Mouse (Mus musculus) telencephalon, adult 2 months (tissue): ENCODE measurements around the gene Tomm40.
A peak's percentile ranks its signal among the peaks of the same experiment; 100 is the strongest.
"Not testable (repeated sequence)": the region's sequence is repeated elsewhere in the genome, so short reads cannot be mapped to it uniquely, and the experiment has no call there.

ENCODE experiments used
- DNase-seq: peaks from one replicate; pipeline ENCODE4 v3.0.0-alpha.2; 2011; ENCODE audit warnings: low read depth, low spot score

Tomm40 gene

GRCm38 (mm10) chr7:19686927-19687583 is 28.2 kb downstream of the Tomm40 start:
- DNase-seq, result not testable (repeated sequence)

DNA sequence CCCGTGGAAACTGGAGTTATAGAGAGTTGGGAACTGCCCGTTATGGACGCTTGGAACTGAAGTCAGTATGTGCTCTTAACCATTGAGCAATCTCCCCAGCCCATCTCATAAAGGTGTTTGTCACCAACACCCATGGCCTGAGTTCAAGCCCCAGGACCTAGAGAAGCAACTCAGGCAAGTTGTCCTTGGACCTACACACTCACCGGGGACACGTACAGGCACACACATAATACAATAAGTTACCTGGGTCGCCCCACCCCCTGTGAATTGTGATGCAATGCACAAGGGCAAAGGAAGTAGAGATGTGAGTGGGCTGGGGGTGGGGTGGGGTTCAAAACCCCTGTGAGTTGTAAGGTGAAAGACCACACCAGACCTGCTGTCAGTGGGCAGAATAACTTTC is 28.7 kb downstream of the Tomm40 start:
- no peak for DNase-seq

GRCm38 (mm10) chr7:19685374-19685773 is 29.9 kb downstream of the Tomm40 start:
- no peak for DNase-seq

- DNase-seq, result no peak
Observed at GRCm38 (mm10) chr7:19683771-19684201, 31.5 kb downstream of the Tomm40 start.

DNA sequence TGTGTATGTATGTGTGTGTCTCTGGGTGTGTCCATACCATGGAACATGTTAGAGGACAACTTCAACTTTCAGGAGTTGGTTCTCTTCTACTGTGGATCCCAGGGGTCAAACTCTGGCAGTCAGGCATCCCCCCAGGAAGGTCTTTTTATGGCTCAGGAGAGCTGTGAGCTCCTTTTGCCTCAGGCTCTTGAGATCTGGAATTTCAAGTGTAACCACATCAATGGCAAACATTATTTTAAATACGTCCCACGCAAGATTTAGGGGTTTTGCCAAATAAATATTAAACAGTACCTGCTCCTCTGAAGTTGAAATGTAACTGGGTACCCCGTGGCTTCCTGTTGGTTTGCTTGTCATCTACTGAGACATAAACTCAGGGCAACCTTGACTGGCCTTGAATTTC is 32.3 kb downstream of the Tomm40 start:
- DNase-seq, result no peak

- no peak for DNase-seq
Observed at GRCm38 (mm10) chr7:19681202-19681694, 34.0 kb downstream of the Tomm40 start, which contains the start of the genes Gm44805 and Apoc4. Gene Gm44805, minus strand, starts transcription at chr7:19681423. Gene Apoc4, minus strand, starts transcription at chr7:19681479.

GRCm38 (mm10) chr7:19680702-19681101 is 34.5 kb downstream of the Tomm40 start:
- DNase-seq, result no peak

GRCm38 (mm10) chr7:19678901-19679300 is 36.3 kb downstream of the Tomm40 start:
- no peak for DNase-seq

DNA sequence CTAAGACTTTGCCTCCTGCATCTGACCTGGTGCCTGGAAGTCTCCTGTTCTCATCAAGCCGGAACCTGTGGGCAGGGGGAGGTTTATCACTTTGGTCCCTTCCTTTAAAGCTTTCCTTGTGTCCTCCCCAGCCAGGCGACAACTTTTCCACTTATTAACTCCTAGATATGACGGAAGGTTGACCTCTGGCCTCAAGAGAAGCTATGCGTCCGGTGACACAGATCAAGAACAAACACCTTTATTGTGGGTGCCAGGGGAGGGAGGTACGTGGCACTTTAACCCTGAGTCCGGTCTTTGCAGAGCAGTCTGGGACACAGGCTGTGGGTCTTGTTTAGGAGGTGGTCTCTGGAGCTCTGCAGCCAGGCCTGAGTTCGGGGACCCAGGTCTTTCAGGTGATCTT is 37.4 kb downstream of the Tomm40 start, which contains the start of gene Apoc2:
Apoc2 (minus strand) TSS at position 70 of the 400 bp plus-strand sequence.
- DNase-seq, result no peak

GRCm38 (mm10) chr7:19676662-19677061 is 38.6 kb downstream of the Tomm40 start:
- DNase-seq, result no peak

GRCm38 (mm10) chr7:19675824-19676223 is 39.4 kb downstream of the Tomm40 start:
- DNase-seq, result no peak

- no peak for DNase-seq
Observed at GRCm38 (mm10) chr7:19673083-19673699, 42.0 kb downstream of the Tomm40 start.

DNA sequence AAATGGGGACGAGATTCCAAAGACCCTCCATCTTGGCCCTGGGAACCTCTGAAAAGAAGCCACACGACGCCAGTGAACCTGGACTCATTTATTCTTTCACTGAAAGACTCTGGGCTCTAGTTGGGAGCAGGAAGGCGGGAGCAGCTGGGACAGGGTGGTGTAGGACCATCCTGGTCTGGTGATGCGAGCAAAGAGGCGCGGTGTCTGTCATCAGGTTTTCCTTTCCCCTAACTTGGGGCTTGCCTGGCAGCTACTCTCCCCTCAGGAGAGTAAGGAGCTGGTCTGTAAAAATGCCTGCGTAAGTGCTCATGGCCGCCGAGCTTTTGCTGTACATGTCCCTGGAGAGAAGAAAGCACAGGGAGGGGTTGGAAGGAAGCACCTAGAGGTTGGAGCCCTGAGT is 43.7 kb downstream of the Tomm40 start:
- no peak for DNase-seq

DNA sequence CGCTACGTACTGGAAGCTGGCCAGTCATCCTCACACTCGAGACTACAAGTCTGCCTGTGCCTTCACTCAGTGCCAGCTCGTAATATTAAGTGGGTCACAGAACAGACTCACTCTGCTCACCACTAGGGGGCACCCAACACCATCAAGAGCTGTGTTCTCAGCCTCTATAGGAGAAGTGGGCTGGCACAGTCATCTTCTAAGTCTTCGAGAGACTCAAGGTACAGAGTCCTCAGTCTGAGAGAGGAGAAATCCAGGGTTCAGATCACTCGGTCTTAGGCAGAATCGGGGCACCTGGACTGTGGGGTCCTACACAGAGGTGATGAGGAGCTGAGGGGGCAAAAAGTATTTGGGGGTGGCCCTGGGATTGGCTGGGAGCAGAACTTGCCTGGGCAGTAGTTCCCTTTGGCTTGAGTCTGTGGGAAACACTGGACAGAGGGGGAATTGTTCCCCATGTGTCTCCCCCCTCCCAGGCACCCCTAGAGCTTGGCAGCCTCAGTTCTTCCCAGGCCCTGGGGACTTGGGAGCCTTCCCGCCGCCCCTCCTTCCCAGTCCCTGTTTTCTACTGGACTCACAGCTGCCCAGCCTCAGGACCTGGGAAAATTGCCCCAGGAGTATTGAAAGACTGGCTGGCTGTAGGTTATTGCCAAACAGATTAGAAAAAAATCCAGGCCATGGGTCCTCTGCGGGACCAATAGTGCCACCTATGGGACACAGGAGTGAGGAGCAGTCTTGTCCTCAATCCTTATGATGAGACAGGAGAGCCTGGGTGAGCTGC is 46.1 kb downstream of the Tomm40 start:
- peak; percentile 84 for DNase-seq

GRCm38 (mm10) chr7:19667434-19667833 is 47.8 kb downstream of the Tomm40 start:
- no peak for DNase-seq

- DNase-seq, result no peak
Observed at GRCm38 (mm10) chr7:19666750-19667149, 48.5 kb downstream of the Tomm40 start.

DNA sequence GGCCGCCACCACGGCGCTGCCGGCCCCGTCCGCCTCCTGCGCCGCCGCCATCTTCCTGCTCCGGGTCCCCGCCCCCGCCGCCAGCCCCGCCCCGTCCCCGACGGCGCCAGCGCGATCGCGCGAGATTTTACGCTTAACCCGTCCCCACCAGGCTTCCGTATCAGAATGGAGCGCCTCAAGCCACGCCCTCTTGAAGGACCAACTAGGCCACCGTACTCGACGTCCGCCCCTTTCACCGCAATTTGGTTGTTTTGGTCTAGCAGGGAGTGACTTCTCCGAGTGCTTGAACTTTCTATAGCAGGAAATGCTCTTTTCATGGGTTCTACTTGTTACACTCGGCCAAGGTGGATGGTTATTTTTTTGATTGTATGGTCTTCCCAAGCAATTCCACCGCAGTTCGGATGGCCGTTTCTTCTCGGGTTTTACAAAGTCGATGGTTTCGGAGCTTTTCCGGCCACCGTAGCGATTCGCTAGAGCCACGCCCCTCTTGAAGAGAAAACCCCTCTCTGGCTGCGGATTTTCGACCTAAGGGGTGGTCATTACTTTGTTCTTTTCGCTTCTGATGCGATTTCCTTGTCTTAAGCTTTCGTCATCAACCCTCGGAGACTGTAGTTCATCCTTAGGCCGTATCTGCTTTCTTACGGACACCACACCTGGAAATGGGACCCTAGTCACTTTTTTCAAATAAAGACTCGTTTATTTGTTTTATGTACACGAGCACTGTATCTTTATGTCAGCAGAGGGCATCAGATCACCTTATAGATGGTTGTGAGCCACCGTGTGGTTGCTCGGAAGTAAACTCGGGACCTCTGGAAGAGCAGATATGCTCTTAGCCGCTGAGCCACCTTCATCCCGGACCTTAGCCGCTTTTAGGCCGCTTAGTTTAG is 50.0 kb downstream of the Tomm40 start, which contains the start of gene Clptm1:
Clptm1 (minus strand) TSS at position 79 of the 887 bp plus-strand sequence.
- peak; percentile 98 for DNase-seq

DNA sequence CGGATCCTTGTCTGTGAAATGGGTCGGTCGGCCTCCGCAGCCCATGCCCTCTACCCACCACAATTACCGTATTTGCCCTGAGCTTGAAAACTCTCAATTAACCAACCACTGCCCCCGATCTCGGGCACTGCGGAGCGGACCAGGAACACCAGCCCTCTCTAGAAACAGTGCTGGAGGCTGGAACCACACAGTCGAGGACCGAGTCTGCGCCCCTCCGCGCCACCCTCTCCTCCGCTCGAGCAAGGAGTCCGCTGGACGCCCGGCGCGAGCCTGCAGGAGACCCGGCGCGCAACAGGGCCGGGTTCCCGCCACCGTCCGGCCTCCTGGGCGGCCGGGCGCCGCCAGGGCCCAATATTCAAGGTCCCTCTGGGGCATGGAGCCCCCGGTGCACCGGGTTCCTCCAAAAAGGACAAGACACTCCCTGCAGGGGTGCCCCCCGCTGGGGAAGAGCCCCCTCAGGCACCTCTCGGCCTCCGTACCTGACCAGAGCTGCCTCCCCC is 50.7 kb downstream of the Tomm40 start:
- DNase-seq, result no peak

DNA sequence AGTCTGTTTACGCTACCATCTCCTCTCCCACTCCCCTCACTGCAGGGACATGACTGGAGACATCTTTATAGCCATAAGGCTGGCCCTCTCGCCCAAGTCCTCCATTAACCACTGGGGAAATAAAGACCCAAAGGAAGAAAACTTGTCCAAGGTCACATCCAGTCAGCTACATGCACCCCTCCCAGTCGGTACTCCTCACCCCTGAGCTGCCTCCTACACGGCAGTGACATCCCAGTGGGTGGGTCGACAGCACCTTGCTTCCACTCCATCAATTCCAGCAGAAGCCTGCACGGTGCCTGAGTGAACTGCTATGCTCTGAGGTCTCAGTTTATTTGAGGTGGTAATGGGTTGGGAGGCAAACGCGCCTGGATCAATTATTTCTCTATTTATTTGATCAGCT is 51.3 kb downstream of the Tomm40 start:
- no peak for DNase-seq

GRCm38 (mm10) chr7:19652614-19653013 is 62.6 kb downstream of the Tomm40 start:
- DNase-seq, result no peak
